Comparison of ENCODE assay signal across 8 mouse cellular contexts in genomic region chr13:67081142-67081713, GRCm38 (mm10). TPM values are rescaled to one million over a fixed set of nuclear protein-coding genes. Genes with fewer than 3 reads are reported as not detected.
DNase-seq lines count a peak whose midpoint lies in the region; ATAC-seq lines count a peak whose summit lies in the region.

No protein-coding gene starts in this region.

- H3K4me3 ChIP-seq in megakaryocyte, embryonic 14.5 days (replicated peaks) = peak overlapping the region; percentile 94

- no peaks in the 10 kb centered on the region for H3K9me3 ChIP-seq in megakaryocyte, embryonic 14.5 days

- ATAC-seq in activated CD4-positive, CD25-positive, alpha-beta regulatory T cell, adult 4 months = peak; percentile 94
- ATAC-seq in common myeloid progenitor, adult 5-6 weeks (replicated peaks; ENCODE audit: low read depth, poor library complexity, severe bottlenecking) = peak; percentile 89

- peaks cover 23% of the 10 kb centered on the region for H3K4me1 ChIP-seq in megakaryocyte, embryonic 14.5 days

- no peaks in the 10 kb centered on the region for H3K27me3 ChIP-seq in megakaryocyte, embryonic 14.5 days (replicated peaks)

- DNase-seq in gastrocnemius, adult 8-10 months (ENCODE audit: low spot score in 2 of 2) = peak; percentile 69 to 78
- DNase-seq in hindlimb bud, embryonic 11.5 days (ENCODE audit: extremely low spot score, low read depth, low spot score) = peak; percentile 24
- DNase-seq in left cerebral cortex, adult 8-10 months (ENCODE audit: low spot score in 2 of 2) = peak; percentile 55 to 70
- DNase-seq in right cerebral cortex, postnatal 10 days (ENCODE audit: low spot score in 2 of 2) = peak; percentile 73 to 84
- peak; percentile 64 to 66 for DNase-seq in urinary bladder, postnatal 4 days (ENCODE audit: low spot score in 2 of 2)

- peaks cover 39% of the 10 kb centered on the region for H3K36me3 ChIP-seq in megakaryocyte, embryonic 14.5 days (replicated peaks; ENCODE audit: low read length)

RNA-seq across cellular contexts. Expression of gene Zfp708, which starts 16.5 kb away (rescaled TPM):
- 1 to 10 TPM; 4.8 to 5.0 TPM for polyA plus RNA-seq in activated CD4-positive, CD25-positive, alpha-beta regulatory T cell, adult 4 months (2017; shearing (Covaris generic))
- 4.2 and 5.0 TPM in 2 replicates for total RNA-seq in common myeloid progenitor, adult 5-6 weeks (2017)
- total RNA-seq in gastrocnemius, adult 8-10 months (2022) = 1 to 10 TPM; 1.6 to 2.3 (median 1.9) TPM
- 1 to 10 TPM in 3 of 4 experiments, under 1 TPM in 1; 0.87 to 2.7 (median 2.1) TPM for total RNA-seq in left cerebral cortex, adult 8-10 months (2022)
- polyA plus RNA-seq in megakaryocyte, embryonic 14.5 days (2012; ENCODE audit: insufficient read depth, low replicate concordance) = not detected in 2 replicates

RNA-seq across cellular contexts. Expression of gene Zfp712, which starts 20.3 kb away (rescaled TPM):
- polyA plus RNA-seq in activated CD4-positive, CD25-positive, alpha-beta regulatory T cell, adult 4 months (2017; shearing (Covaris generic)) = 1 to 10 TPM; 5.0 to 8.4 TPM
- 6.5 and 7.4 TPM in 2 replicates for total RNA-seq in common myeloid progenitor, adult 5-6 weeks (2017)
- total RNA-seq in gastrocnemius, adult 8-10 months (2022) = 1 to 10 TPM in 1 of 4 experiments, under 1 TPM in 3; 0.87 to 1.3 (median 0.95) TPM
- total RNA-seq in left cerebral cortex, adult 8-10 months (2022) = 1 to 10 TPM; 4.7 to 5.6 (median 5.0) TPM
- 0.11 TPM in 1 of 2 replicates, not detected in the other for polyA plus RNA-seq in megakaryocyte, embryonic 14.5 days (2012; ENCODE audit: insufficient read depth, low replicate concordance)

RNA-seq across cellular contexts. Expression of gene Gm28557, which starts 27.2 kb away (rescaled TPM):
- 1 to 10 TPM; 3.4 to 5.3 TPM for polyA plus RNA-seq in activated CD4-positive, CD25-positive, alpha-beta regulatory T cell, adult 4 months (2017; shearing (Covaris generic))
- 6.6 and 9.0 TPM in 2 replicates for total RNA-seq in common myeloid progenitor, adult 5-6 weeks (2017)
- 1 to 10 TPM; 1.0 to 2.2 (median 1.9) TPM for total RNA-seq in gastrocnemius, adult 8-10 months (2022)
- total RNA-seq in left cerebral cortex, adult 8-10 months (2022) = 1 to 10 TPM; 2.6 to 4.6 (median 3.1) TPM
- not detected in 2 replicates for polyA plus RNA-seq in megakaryocyte, embryonic 14.5 days (2012; ENCODE audit: insufficient read depth, low replicate concordance)

RNA-seq across cellular contexts. Expression of gene Rslcan18, which starts 34.8 kb away (rescaled TPM):
- under 1 TPM; 0.15 to 0.17 TPM for polyA plus RNA-seq in activated CD4-positive, CD25-positive, alpha-beta regulatory T cell, adult 4 months (2017; shearing (Covaris generic))
- 2.8 TPM in 1 of 2 replicates, not detected in the other for total RNA-seq in common myeloid progenitor, adult 5-6 weeks (2017)
- total RNA-seq in gastrocnemius, adult 8-10 months (2022) = under 1 TPM; 0.40 to 0.68 (median 0.53) TPM
- total RNA-seq in left cerebral cortex, adult 8-10 months (2022) = under 1 TPM in 3 of 4 experiments, not detected in 1; 0.33 to 0.58 (median 0.39) TPM
- not detected in 2 replicates for polyA plus RNA-seq in megakaryocyte, embryonic 14.5 days (2012; ENCODE audit: insufficient read depth, low replicate concordance)

RNA-seq across cellular contexts. Expression of gene Zfp759, which starts 40.2 kb away (rescaled TPM):
- polyA plus RNA-seq in activated CD4-positive, CD25-positive, alpha-beta regulatory T cell, adult 4 months (2017; shearing (Covaris generic)) = 1 to 10 TPM; 1.6 to 2.9 TPM
- total RNA-seq in common myeloid progenitor, adult 5-6 weeks (2017) = 6.4 and 7.2 TPM in 2 replicates
- 1 to 10 TPM; 5.3 to 7.1 (median 5.5) TPM for total RNA-seq in gastrocnemius, adult 8-10 months (2022)
- 10 to 100 TPM in 3 of 4 experiments, 1 to 10 TPM in 1; 9.4 to 12.5 (median 10.9) TPM for total RNA-seq in left cerebral cortex, adult 8-10 months (2022)
- polyA plus RNA-seq in megakaryocyte, embryonic 14.5 days (2012; ENCODE audit: insufficient read depth, low replicate concordance) = 0.04 TPM in 1 of 2 replicates, not detected in the other

Comparison
In these comparisons a context has a peak if more than half of its experiments do, and no peak if none do; other contexts are left out.
1. Peak in every context shown above with its lines: DNase-seq, ATAC-seq and H3K4me3 ChIP-seq.
2. DNase-seq: peak in every context shown above with its lines; median percentile 78 in right cerebral cortex, postnatal 10 days; 74 in gastrocnemius, adult 8-10 months; 65 in urinary bladder, postnatal 4 days; 62 in left cerebral cortex, adult 8-10 months; 24 in hindlimb bud, embryonic 11.5 days.